Mouse (Mus musculus) thymus, adult 2 months (tissue): ENCODE measurements around the gene Cnot10. TPM values are rescaled to one million over a fixed set of nuclear protein-coding genes. Genes with fewer than 3 reads are reported as not detected.

ENCODE experiments used
- DNase-seq: peaks from one replicate; pipeline ENCODE4 v3.0.0; 2021
- H3K27ac ChIP-seq: fragments of 200-500 bp; 2 replicates; pipeline ENCODE4 v1.5.1; 2012; ENCODE audit warnings: low read length, control low read depth; ENCODE audit not compliant: control insufficient read depth, insufficient read depth
- H3K27me3 ChIP-seq: fragments of 200-500 bp; 2 replicates; pipeline ENCODE4 v1.6.1; 2012; ENCODE audit warnings: mild to moderate bottlenecking, low read length, moderate library complexity, mixed read lengths; ENCODE audit not compliant: control insufficient read depth, insufficient read depth
- H3K36me3 ChIP-seq: fragments of 200-500 bp; 2 replicates; pipeline ENCODE4 v1.6.1; 2012; ENCODE audit warnings: mild to moderate bottlenecking, low read length, moderate library complexity; ENCODE audit not compliant: control insufficient read depth, insufficient read depth
- H3K4me1 ChIP-seq: fragments of 200-500 bp; replicated peaks from 2 replicates; pipeline ENCODE4 v1.6.1; 2012; ENCODE audit warnings: low read length; ENCODE audit not compliant: control insufficient read depth, insufficient read depth
- H3K4me3 ChIP-seq: fragments of 200-500 bp; 2 replicates; pipeline ENCODE4 v1.5.1; 2012; ENCODE audit warnings: mild to moderate bottlenecking, low read length, control low read depth, moderate library complexity; ENCODE audit not compliant: control insufficient read depth, insufficient read depth
- CTCF ChIP-seq: fragments of 200-500 bp; IDR thresholded peaks from 2 replicates; pipeline ENCODE4 v1.5.1; 2012; ENCODE audit warnings: mild to moderate bottlenecking, control low read depth, low read length, moderate library complexity, borderline replicate concordance; ENCODE audit not compliant: control insufficient read depth, poor library complexity, insufficient read depth; ENCODE audit errors: extremely low read depth
- POLR2A ChIP-seq: fragments of 200-500 bp; IDR thresholded peaks from 2 replicates; pipeline ENCODE4 v1.6.1; 2012; ENCODE audit warnings: mild to moderate bottlenecking, low read length, control low read depth, moderate library complexity; ENCODE audit not compliant: control insufficient read depth, poor library complexity, insufficient read depth; ENCODE audit errors: extremely low read depth
- WGBS: fragments of 180-500 bp; shearing (Covaris S2); methylation state at CpG from one replicate; pipeline ENCODE4 v1.1.7; 2018; 5-methylcytosine and 5-hydroxymethylcytosine counted together
- polyA plus RNA-seq: library from polyadenylated mRNA; depleted of rRNA; stranded (reverse); fragments of >200 nt; gene quantifications from 2 replicates; pipeline ENCODE4 v1.2.3, GENCODE M21; 2012

The Cnot10 gene
- polyA plus RNA-seq, 1 experiment, result 45.2 TPM

DNA sequence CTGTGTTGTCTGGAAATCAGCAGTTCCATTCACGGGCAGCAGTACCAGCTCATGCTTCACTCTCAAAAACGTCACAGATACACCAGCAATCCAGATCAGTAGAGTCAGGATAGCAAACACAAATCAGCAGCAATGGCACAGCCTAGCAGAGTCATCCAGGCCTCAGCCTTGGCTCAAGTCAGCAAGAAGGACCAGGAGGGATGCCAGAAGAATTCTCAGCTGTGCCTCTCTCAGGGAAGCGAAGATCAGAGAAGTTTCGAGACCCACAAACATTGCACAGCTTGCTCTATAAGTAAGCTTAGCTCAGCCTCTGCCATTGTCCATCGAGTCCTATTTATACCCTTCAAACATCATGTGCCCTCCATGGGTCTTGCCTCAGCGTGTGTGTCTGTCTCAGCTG is 40.5 kb upstream of the Cnot10 start:
- H3K4me3 ChIP-seq, result no peak overlapping the region
- TF ChIP-seq CTCF (no peak), POLR2A (no peak)
- DNase-seq, result no peak
- 95% methylated on average over 6 of the region's 6 CpGs for WGBS
- no peaks in the 10 kb centered on the region for H3K4me1 ChIP-seq
- H3K27ac ChIP-seq, result no peak overlapping the region
- no peaks in the 10 kb centered on the region for H3K27me3 ChIP-seq
- H3K36me3 ChIP-seq, result no peaks in the 10 kb centered on the region

DNA sequence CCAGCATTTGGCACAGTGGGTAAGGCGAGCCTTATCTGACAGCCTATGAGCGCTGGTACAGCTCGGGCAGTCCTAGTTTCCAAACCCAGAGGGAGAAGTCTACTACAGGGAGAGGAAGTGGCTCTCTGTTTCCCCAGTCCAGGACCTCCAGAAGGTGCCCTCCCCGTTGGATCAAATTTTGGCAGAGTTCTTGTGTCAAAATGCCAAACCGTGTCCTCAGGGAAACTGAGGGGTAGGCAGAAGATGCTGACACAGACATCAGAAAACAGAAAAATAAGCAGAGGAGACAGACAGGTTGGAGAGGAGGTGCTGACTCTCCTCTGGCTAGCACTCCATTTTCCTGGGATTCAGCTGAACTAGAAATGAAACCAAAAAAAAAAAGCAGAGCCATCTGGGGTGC is 40.0 kb upstream of the Cnot10 start:
- Histone ChIP-seq H3K4me1 (no peaks in the 10 kb centered on the region), H3K27ac (no peak overlapping the region), H3K4me3 (no peak overlapping the region), H3K27me3 (no peaks in the 10 kb centered on the region), H3K36me3 (no peaks in the 10 kb centered on the region)
- no peak for TF ChIP-seq CTCF
- WGBS, result 92% methylated on average over 5 of the region's 5 CpGs
- no peak for DNase-seq

DNA sequence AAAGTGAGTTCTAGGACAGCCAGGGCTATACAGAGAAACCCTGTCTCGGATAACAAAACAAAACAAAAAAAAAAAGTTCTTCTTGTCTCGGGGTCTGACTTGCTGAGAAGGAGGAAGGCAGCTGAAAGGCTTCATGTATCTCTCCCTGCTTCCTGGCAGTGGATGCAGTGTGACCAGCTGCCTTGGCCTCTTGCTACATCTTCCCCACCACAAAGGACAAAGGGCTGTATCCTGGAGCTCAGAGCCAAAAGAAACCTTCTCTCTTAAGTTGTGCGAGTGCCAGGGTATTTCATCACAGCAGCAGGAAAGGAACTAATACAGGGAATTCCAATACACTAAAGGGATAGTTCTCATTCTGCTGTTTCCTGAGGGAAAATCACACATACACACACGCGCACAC is 38.6 kb upstream of the Cnot10 start:
- no peak for DNase-seq
- 85% methylated on average over 5 of the region's 5 CpGs for WGBS
- no peak overlapping the region for H3K27ac ChIP-seq
- no peak overlapping the region for H3K4me3 ChIP-seq
- no peaks in the 10 kb centered on the region for H3K4me1 ChIP-seq
- H3K36me3 ChIP-seq, result no peaks in the 10 kb centered on the region
- TF ChIP-seq POLR2A (no peak), CTCF (no peak)
- H3K27me3 ChIP-seq, result no peaks in the 10 kb centered on the region

DNA sequence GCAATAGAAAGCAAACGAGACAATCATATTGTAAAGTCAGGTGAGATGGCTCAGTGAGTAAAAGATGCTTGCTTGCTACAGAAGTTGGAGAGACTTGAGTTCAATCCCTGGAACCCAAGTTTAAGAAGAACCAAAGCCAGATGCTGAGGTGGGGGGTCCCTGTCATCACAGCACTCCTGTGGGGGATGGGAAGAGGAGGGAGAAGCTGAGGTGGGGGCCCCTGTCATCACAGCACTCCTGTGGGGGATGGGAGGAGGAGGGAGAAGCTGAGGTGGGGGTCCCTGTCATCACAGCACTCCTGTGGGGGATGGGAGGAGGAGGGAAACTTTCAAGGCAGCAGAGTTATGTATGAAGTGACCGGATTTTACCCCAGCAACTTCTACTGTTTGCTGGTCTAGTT is 33.6 kb upstream of the Cnot10 start:
- H3K36me3 ChIP-seq, result no peaks in the 10 kb centered on the region
- TF ChIP-seq CTCF, result no peak
- no peak for TF ChIP-seq POLR2A
- H3K4me3 ChIP-seq, result no peak overlapping the region
- no peak overlapping the region for H3K27ac ChIP-seq
- H3K27me3 ChIP-seq, result no peaks in the 10 kb centered on the region
- no peaks in the 10 kb centered on the region for H3K4me1 ChIP-seq
- 63% methylated on average over 2 of the region's 2 CpGs for WGBS
- no peak for DNase-seq

DNA sequence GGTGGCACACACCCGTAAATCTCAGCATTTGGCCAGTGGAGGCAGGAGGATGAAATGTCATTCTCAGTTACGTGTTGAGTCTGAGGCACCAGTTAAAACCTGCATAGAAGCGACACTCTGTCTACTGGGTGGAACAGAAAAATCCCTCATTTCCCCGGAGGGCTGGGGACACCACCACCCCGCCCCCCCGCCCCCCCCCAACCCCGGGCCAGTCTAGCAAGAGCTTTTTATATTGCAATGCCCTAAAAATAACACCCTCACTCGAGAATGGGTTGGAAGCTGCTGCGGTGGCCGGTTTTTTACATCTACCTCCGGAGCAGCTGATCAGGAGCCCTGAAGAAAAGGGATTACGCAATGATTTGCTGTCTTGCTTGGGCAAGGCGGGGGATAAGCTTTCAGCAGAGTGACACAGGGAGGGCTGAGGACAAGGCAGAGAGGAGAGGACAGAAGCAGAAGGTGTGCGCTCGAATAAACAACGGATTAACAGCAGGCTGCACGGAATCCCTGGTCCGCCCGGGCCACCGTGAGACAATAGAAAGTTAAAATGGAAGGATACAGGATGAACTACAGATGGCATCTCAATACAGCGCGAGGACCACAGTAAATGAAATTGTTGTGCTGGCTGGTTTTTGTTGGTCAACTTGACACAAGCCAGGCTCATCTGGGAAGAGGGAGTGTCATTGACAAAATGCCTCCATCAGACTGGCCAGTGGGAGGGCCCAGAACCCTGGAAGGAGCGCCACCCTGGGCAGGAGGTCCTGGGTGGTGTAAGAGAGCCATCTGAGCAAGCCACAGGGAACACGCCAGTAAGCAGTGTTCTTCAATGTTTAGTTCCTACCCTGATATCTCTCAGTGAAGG is 32.9 kb upstream of the Cnot10 start:
- Histone ChIP-seq H3K27ac (no peak overlapping the region), H3K27me3 (no peaks in the 10 kb centered on the region), H3K36me3 (no peaks in the 10 kb centered on the region), H3K4me1 (no peaks in the 10 kb centered on the region), H3K4me3 (no peak overlapping the region)
- 12% methylated on average over 24 of the region's 24 CpGs for WGBS
- TF ChIP-seq POLR2A, result no peak
- no peak for DNase-seq

DNA sequence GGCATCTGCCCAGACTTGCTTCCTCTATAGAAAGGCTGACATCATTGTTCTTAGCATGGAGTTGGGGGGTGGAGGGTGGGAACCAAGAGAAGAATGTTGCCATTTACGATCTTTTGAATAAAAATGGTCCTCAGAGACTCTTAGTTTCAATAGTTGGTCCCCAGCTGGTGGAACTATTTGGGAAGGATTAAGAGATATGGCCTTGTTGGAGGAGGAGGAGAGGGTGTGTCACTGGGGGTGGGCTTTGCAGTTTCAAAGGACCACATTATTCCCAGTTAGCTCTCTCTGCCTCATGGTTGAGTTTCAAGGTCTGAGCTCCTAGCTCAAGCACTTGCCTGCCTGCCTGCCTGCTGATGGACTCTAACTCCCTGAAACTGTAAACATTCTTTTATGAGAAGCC is 32.0 kb upstream of the Cnot10 start:
- TF ChIP-seq CTCF (no peak), POLR2A (no peak)
- no peak for DNase-seq
- Histone ChIP-seq H3K4me1 (no peaks in the 10 kb centered on the region), H3K27me3 (no peaks in the 10 kb centered on the region), H3K4me3 (no peak overlapping the region), H3K36me3 (no peaks in the 10 kb centered on the region), H3K27ac (no peak overlapping the region)
- 83% methylated on average over 1 of the region's 1 CpGs for WGBS

DNA sequence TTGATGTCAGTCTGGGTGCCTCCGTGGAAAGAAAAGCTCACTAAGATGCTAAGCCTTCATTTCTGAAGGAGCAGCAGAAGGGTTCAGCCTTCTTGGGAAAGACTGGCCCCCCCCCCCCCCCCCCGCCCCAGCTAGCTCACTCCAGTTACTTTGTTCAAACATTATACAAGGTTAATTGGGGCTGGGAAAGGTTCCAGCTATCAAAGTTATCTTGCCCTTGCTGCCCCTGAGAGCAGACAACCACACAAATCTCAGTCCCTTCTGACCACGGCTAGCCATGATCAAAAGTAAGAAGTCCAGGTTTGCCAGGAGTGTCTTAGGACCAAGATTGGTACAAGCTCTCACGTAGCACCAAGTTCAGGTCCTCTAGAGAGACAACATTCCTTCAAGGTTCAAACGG is 29.0 kb upstream of the Cnot10 start:
- Histone ChIP-seq H3K36me3 (no peaks in the 10 kb centered on the region), H3K4me3 (no peak overlapping the region), H3K27ac (no peak overlapping the region), H3K4me1 (no peaks in the 10 kb centered on the region), H3K27me3 (no peaks in the 10 kb centered on the region)
- WGBS, result 88% methylated on average over 5 of the region's 5 CpGs
- TF ChIP-seq CTCF (no peak), POLR2A (no peak)
- DNase-seq, result no peak
